Mouse (Mus musculus) ovary, postnatal 14 days (tissue): Measurements from ENCODE around the gene Memo1.

ENCODE experiments used
- DNase-seq: peaks from one replicate; pipeline ENCODE4 v3.0.0; 2022; ENCODE audit warnings: low spot score

Gene Memo1

GRCm38 (mm10) chr17:74293687-74294425 lies 1.5 kb downstream of the Memo1 start:
- no peak for DNase-seq

DNA sequence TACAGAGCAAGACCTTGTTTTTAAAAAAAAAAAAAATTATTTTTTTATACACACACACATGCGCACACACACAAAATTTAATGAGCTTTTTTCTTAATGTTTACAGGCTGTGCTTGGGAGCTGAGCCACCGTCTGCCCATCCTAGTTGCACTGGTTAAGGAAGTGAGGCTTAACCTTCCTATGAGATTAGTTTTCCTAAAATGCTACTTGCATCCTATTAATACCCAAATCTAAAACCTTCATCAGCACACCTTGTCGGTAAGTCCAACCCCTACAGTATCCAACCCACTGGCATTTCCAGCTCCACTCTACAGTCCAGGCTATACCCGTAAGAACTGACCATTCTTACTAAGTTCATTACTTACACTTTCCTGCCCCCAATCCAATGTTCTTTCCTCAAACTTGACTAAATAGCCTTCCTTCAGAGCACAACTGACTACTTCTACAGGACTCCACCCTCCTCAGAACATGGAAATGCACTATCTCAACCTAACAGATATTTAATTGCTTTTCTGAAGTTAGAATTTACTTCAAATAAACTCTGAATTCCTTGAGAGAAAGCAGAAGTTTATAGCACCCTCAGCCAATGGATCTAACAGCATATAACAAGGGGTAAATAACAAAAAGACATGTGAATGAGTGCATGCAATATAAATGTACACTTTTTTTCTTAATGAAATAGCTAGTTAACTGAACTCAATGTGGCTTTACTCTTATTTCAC lies 3.5 kb downstream of the Memo1 start:
- DNase-seq = no peak

DNA sequence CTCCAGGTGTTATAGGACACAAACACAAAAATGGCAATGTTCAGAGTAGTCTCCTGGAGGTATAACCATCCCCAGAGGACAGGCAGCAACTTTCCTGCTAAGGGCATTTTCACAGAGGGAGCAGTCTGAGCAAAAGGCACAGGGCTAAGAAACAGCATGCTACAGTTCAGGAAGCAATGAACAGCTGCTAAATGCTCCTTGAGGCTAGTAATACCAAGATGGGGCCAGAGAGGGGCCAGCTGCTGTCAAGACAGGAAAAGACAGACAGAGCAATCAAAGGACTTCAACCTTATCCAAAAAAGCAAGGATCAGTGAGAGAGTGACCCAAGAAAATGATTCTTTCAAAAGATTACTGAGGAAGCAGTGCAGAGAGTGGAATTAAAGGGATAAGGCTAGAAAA lies 4.5 kb downstream of the Memo1 start:
- DNase-seq = no peak

DNA sequence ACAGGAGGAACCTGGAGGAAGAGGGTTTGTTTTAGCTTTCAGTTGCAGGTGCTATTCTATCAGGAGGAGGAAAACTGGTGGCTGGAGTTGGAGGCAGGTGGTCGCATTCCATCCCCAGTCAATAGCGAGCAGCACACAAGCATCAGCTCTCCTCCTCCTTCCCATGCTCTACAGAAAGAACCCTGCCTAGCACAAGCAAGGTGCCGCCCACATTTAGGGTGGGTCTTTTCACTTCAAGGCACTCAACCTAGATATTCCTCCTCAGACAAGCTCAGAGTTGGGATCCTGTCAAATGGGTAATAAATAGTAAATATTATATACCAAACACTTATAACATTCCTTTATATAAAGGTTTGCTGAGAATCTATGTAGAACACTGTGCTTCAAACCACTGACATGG lies 5.1 kb downstream of the Memo1 start:
- no peak for DNase-seq

DNA sequence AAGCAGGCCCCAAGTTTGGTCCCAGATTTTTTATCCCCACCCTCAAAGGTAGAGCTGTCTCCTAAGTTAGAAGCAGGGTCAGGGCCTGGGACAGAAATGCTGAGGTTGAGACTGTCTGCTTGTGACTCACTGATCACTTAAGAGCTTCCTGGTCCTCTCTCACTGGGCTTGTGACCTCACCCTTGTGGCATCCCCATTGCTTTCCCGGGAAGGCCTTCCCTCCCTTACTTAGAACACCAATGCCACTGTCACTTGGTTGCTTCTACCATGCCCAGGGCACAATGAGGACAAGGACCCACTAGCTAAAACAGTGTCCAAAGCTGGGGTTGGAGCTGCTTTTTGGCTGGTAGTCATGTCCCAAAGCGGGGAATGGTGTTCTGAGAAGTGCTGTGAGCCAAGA lies 6.7 kb downstream of the Memo1 start:
- DNase-seq = no peak

GRCm38 (mm10) chr17:74286140-74286730 lies 9.1 kb downstream of the Memo1 start:
- DNase-seq = no peak

- no peak for DNase-seq
Observed at GRCm38 (mm10) chr17:74285730-74286129, 9.6 kb downstream of the Memo1 start.

DNA sequence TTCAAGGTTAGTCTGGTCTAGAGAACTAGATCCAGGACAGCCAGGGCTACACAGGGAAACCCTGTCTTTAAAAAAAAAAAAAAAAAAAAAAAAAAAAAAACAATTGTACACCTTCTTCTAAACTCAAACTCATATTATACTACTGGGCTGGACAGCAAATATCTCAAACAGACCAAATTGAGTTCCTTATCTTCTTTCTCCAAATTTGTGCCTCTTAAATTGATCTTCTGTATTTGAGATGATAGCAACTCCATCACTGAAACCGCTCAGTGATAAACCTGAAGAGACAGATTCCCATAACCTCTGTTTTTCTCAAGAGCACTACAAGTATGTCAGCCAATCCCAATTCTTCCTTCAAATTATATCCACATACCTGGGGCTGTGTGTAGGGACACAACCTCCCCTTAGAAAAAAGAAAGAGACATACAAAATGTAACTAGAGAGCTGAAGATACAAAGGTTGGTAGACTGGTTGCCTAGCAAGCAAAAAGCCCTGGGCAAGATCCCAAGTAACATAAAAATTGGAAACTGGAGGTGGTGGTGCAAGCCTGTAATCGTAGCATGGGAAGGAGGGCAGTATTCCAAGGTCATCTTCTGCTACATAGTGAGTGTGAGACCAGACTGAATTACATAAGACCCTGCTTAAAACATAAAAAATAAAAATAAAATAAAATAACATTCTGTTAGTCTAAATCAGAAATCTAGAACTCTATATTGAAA lies 10.8 kb downstream of the Memo1 start:
- no peak for DNase-seq

- DNase-seq = no peak
Observed at GRCm38 (mm10) chr17:74282024-74282423, 13.3 kb downstream of the Memo1 start.

GRCm38 (mm10) chr17:74278966-74279869 lies 16.1 kb downstream of the Memo1 start:
- no peak for DNase-seq

GRCm38 (mm10) chr17:74274471-74274870 lies 20.9 kb downstream of the Memo1 start:
- no peak for DNase-seq

- no peak for DNase-seq
Observed at GRCm38 (mm10) chr17:74272683-74273205, 22.6 kb downstream of the Memo1 start.

DNA sequence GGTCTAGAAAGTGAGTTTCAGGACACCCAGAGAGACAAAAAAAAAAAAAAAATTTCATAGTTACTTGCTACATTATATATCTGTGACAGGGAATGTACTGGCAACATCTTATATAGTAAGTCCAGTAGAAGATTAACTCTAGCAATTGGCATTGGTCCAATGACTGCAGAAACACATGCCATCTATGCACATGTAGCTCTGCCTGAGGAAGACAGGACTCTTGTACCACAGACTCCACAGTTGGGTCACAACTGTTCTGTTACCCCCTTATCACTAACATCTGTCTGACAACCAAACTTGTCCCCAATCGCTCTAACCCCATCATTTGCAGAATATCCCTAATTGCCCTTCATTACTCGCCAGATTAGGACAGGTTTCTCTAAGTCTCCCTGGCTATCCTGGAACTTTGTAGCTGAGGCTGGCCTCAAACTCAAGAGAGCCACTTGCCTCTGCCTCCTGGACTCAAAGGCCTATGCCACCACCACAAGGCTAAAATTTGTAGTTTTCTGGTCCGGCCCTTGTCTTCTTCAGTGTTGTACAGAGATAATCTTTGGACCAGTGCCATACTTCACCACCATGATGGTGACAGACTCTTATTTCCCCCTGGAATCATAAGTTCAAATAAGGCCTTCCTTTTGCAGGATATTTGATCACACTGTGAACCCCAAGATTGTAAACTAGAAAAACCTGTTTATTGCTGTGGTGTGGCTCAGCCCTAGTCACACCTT lies 23.6 kb downstream of the Memo1 start:
- no peak for DNase-seq

DNA sequence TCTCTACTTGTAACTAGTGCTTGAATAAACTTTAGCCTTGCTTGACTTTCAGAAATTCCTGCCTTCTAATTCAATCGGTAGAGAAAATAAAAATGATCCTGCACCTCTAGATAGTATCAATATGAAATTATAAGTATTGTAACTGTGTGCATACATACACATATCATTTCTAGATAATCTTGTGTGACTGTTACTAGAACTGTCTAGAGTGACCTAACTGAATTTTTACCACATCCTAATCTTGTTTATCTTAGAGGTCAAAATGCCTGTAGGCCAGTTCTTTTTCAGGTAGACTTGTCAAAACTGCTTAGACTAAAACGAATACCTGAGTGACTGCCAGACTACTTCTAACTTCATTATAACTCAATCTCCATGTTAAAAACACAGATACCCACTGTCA lies 25.1 kb downstream of the Memo1 start:
- no peak for DNase-seq

GRCm38 (mm10) chr17:74267415-74268180 lies 27.7 kb downstream of the Memo1 start:
- DNase-seq = no peak

- DNase-seq = no peak
Observed at GRCm38 (mm10) chr17:74265636-74266035, 29.7 kb downstream of the Memo1 start.

- DNase-seq = no peak
Observed at GRCm38 (mm10) chr17:74265156-74265505, 30.2 kb downstream of the Memo1 start.

GRCm38 (mm10) chr17:74264333-74265155 lies 30.8 kb downstream of the Memo1 start:
- DNase-seq = no peak

DNA sequence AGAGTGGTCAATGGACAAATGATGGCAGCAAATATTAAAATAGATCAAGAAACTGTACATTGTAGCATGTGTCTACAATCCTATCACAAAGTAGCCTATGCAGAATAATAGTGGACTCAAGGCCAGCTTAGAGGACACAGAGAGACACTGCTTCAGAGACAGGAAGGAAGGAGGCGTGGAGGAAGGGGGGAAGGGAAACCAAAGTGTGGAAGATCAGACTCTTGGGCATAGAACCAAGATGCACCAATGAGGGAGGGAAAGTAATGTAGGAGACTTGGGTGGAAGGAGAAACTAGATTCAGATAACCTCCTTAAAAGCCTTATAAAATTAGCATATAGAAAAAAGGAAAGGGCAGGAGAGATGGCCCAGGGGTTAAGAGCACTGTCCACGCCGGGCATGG lies 32.9 kb downstream of the Memo1 start:
- DNase-seq = no peak
